Mouse (Mus musculus) cortical plate, adult 2 months (tissue): ENCODE measurements around the gene Fbxo42.

Source experiments
- CTCF ChIP-seq: fragments of 200-500 bp; IDR thresholded peaks from 2 replicates; pipeline ENCODE4 v1.5.1; 2011; ENCODE audit warnings: mild to moderate bottlenecking, control low read depth, low read length; ENCODE audit not compliant: insufficient read depth; ENCODE audit errors: extremely low read depth
- POLR2A ChIP-seq: fragments of 200-500 bp; IDR thresholded peaks from 2 replicates; pipeline ENCODE4 v1.6.1; 2011; ENCODE audit warnings: mild to moderate bottlenecking, low read length, control low read depth; ENCODE audit not compliant: insufficient read depth; ENCODE audit errors: extremely low read depth

- TF ChIP-seq POLR2A (no peak), CTCF (no peak)
These were observed 53.2 kb downstream of the Fbxo42 start for GRCm38 (mm10) chr4:141200906-141201305.
